Mouse (Mus musculus): ENCODE data around the gene Asic1.

Gene Asic1

DNA sequence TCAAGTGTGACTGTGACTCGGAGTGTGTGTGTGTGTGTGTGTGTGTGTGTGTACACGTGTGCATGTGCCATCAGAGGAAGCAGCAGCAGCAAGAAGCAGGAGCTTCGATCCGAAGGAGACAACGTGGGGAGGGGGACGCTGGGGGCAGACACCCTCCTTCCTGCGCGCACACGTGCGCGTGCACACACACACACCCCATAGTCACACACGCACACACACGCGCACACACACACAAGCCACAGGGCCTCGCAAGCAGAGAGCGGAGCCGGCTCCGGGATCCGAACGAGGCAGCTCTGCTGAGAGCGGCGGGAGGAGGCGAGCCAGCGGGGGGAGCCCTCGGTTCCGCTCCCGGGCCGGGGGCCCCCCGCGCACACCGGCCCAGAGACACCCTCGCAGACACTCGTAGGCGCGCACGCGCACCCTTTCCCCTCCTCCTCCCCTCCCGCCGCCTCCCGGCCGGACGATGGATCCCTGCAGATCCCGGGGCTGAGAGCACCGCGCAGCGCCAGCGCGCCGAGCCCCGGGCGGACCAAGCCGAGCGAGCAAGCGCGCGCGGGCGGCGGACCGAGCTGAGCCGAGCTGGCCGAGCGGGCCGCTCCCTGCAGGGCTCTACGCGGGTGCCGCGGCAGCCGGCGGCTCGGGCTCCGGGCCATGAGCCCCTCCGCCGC, at the start of gene Asic1:
Gene Asic1, plus strand, starts transcription at position 215 of the 668 bp plus-strand sequence.
- DNase-seq = peak; percentile 84 to 87

DNA sequence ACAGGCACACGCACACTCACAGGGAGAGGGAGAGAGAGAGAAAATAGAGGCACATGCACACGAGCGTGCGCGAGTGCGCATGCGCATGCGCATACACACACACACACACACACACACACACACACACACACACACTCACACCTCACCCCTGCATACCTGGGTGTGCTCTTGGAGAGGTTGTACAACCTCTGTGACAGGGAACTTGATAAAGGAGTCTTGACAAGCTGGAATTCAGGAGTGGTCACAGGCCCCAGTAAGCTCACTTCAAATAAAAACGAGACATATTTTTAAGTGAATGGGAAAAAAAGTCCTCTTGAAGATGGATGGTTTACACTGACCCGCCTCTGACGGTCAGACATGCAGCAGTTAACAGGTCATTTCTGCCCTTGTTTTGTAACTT, 48.1 kb upstream of the Asic1 start:
- DNase-seq = no peak

DNA sequence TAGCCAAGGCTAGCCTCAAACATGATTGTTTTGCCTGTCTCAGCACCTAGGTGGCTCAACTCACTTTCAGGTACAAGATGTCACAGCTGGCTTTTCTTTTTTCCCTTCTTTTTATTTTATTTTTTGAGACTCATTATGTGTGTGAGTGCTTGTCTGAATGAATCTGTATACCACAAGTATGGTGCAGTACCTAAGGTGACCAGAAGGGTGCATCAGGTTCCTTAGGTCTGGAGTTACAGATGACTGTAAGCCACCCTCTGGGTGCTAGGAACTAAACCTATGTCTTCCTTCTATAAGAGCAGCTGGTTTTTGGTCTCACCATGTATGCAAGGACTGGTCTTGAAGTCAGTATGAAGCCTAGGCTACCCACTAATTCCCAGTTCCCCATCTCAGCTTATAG, 38.5 kb upstream of the Asic1 start:
- DNase-seq = no peak

DNA sequence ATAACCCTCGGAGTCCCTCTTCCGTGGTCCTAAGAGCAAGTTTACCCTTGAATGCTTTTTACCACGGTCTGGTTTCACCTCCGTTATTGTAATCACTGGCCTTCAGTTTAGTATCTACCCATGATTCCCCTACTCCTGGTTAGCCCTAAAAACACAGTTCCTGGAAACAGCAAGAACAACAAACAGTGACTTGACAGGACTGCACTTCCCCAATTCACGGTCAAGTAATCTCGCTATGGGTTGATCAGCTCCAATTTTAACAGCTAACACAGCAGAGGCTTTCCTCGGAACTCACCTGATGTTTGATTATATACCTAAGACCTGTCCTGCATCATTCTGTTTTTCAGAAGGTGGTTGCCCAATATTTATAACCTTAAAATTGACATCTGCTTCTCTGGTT, 35.5 kb upstream of the Asic1 start:
- no peak for DNase-seq

DNA sequence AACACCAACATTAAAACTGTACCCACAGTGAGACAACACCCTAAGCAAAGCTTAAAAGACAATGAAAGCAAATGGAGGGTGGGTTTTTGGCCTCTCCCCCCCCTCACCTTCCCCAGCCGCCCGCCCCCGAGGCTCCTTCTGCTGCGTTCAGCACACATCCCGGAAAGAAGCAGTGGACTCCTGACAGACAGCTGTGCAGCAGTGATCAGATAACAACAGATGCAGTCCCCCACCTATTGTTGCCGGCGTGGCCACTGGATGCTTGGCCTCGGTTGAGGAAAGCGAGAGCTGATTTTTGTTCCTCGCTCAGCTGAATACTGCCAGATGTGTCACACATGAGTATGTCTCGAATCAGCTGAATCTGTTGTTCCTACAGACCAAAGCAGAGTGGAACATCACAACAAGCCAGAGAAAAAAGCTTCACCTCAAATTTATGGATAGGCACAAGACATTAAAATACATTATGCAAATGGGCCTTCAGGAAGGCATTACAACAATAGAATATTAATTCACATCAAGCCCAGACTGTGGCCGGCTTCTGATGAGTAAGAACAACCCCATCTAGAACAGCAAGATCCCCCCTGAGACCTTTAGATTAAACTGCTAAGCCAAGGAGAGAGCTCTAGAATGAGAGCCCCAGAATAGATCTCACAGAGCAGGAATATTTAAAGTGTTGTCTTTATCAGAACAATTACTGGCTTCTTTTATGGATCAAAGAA, 32.6 kb upstream of the Asic1 start:
- no peak for DNase-seq

DNA sequence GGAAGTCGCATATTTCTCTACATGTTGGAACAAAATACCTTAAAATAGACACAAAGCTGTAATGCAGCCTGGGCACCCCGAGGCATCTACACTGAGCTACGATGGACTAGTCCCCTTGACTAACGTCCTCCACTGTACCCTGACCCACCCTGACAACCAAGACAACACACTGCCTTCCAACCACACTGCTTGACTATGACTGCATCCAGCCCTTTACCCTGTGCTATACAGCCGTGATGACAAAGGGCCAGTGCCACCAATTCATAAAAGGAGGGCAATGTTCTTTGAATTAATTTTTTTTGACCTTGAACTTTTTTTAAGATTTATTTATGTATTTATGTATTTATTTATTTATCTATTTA, 32.1 kb upstream of the Asic1 start:
- no peak for DNase-seq

DNA sequence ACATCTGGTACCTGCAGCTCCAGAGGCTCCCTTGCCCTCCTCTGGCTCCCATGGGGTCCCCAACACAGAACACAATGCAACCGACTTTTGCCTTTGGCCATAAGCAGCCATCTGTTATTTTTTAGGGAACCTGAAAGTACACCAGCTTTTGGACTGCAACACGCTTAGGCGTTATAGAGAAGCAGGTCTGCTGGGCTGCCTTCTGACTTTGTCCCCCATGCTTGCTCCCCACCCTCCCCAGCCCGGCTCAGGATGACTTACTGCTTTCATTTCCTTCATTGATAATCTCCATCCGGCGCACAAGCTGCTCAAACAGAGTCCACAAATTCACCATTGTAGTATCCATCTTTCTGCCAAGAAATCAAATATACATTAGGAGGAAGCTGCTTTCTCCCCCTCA, 27.5 kb upstream of the Asic1 start:
- DNase-seq = no peak

DNA sequence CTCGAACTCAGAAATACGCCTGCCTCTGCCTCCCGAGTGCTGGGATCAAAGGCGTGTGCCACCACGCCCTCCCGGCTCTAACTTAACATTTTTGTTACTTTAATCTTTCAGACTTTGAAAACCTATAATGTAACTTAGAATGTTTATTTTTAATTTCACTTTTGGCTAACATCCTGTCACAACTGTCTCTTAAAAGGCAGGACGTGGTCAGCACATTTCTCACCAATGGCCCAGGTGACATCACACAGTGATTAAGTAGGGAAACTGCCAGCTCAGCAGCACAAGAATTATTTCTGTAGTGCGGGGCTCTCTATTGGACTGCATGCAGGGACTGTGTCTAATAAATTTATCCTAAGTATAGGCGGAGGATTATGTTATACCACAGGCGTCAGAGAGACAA, 26.3 kb upstream of the Asic1 start:
- DNase-seq = no peak

DNA sequence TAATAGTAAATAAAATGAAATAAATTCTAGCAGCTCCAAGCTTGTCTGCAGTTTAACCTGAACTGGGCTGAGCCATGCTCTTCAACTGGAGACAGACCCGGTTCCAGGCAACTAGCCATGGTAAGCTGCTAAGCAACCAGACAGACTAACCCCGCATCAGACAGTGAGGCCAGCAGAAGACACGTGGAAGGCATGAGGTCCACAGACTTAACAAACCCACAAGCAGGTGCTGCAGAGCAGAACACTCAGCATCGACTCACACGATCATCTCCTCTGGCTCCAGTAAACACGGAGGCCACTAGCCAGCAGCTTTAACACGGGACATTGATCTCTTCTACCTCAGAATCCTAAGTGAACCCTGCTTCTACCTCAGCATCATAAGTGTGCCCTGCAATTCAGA, 25.4 kb upstream of the Asic1 start:
- peak in 1 of 2 experiments; percentile 55 for DNase-seq

DNA sequence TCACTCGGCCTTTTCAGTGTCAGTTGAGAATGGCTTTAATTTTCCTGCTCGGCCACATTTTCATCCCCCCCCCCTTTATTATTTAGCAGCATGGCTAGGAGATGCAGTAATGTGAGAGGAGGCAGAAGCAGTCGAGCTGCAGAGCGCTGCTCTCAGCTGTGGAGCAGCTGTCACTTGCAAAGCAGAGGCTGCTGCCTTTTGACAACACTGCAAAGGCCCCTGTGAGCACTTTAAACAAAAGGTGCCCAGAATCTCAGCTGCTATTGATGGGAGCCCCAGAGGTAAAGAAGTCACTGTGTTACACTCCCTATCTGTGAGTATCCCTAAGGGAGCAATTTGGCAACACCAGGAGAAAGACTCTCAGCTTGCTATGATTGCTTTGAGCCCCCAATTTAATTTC, 21.8 kb upstream of the Asic1 start:
- no peak for DNase-seq

DNA sequence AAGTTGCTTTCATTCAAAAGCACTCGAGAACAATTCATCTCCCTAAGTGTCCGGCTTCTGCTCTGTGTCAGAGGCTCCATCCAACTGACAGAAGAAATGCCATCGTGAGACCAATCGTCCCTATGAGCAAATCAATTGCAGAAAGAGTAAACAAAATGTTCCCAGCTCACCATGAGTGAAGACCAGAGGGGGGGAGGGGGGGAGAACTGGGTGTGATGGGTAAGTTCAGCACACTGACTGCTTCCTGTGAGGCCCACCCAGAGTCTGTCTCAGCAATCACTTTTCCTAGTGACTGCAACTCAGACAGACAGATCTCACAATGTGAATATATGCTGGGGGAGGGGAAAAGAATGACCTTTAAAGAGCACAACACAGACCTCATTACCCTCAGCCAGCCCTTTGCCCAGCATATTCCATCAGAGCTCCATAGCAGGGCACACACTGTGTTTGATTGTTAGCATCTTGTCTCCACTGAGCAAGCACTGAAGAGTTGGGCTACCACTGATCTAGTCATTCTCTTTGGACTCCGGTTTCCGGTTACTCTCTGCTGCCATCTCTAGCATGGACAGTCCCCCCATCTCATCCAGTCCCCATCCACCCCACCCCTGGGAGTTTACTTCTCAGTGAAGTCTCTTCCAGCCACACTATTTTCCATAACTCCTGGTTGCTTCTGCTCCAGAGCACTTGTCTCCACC, 21.0 kb upstream of the Asic1 start:
- DNase-seq = no peak

DNA sequence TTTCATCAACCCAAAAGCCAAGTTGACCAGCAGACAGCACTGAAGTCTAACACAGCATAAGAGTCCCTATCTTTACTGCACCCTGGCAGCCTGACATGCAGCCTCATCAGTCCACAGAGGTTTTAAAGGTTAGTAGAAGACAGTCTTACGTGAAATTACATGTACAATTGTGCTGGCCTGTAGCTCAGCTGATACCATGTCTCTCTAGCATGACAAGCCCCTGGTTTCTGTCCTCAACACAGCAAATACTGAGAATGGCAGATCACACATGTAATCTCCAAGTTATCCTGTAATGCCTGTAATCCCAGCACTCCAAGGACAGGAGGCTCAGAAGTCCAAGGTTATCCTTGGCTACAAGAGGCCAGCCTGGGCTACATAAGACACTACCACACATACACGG, 19.9 kb upstream of the Asic1 start:
- DNase-seq = no peak

DNA sequence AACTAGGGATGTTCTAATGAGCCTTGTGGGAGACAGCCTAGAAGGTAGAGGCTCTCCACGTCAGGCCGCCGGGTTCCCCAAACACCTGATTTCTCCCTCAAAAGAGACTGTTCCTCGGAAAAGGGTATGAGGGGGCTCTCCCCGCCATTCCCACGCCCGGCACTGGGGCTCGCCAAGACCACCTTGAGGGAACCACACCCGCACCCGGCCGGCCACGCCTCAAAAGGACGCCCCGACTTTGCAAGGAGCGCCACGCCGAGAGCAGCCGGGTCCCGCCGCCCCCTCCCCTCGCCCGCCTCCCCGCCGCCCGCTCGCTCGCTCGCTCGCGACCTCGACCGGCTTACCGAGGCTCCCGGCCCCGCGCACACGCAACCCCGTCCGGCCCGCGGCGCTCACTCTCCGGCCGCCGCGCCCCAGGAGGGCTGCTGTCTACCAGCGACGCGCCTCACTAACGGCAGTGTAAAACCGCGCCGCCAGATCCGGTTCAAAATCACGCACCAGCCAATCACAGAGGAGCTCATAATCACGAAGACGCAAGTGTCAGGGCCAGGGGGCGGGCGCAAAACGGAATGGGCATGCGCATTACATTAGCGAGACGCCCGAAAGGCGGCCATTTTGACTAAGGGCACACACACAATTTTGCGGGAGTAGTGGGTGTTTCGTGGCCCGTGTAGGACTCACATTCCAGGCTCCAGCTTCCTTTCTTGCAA, 18.9 kb upstream of the Asic1 start, which contains the start of gene Racgap1:
Gene Racgap1, minus strand, starts transcription at position 494 of the 710 bp plus-strand sequence.
- DNase-seq = peak; percentile 97

DNA sequence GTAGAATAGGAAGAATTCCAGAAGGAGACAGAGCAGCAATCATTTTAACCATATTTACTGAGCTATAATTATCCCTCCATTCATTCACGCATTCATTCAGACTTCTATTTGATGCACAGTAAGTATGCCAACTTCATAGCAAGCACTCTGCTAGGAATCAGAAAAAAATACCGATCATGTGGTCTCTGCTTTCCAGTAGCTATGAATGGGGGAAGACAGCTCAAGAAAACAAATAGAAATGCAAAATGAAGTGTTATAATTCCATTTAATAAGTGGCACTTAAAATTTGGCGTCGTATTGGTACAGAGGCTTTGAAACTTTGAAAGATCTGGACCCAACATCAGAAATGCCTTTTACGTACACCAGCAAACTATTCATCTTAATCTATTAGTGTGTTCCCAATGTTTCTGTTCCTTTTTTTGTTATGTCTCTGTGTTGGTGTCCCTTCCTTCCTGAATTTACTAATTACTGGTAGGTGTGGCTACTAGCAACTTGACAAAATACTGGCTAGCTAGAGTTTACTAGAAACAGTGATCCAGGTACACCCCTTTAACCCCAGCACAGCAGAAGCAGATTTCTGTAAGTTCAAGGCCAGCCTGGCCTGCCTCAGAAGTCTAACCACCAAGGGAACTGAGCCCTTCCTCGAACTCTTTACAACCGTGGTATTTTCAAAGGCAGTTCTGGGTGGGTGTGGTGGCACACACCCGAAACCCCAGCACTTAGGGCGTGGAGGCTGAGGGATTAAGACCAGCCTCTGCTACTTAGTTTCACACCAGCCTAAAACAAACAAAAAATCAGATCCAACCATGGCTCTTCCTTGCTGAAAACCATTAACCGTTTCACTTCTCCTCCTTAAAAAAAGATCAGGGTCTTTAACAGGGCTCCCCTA, 17.9 kb upstream of the Asic1 start:
- DNase-seq = no peak

DNA sequence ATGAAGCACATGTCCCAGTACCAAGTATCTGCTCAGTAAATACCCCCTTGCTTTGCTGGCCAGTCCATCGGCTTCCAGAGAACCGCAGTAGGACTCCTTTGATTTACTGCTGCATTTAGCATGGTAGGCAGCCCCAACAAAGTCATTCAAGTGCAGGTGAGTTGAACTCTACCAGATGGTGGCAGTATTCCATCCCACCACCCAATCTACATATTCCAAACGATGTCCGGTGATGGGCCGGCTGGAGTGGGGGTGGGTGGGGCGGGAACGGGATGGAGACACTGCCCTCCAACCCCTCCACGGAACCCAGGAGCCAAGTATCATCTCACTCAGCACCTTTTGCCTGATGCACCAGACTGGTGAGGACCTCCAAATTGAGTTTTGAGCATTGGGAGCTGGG, 16.9 kb upstream of the Asic1 start:
- DNase-seq = no peak

DNA sequence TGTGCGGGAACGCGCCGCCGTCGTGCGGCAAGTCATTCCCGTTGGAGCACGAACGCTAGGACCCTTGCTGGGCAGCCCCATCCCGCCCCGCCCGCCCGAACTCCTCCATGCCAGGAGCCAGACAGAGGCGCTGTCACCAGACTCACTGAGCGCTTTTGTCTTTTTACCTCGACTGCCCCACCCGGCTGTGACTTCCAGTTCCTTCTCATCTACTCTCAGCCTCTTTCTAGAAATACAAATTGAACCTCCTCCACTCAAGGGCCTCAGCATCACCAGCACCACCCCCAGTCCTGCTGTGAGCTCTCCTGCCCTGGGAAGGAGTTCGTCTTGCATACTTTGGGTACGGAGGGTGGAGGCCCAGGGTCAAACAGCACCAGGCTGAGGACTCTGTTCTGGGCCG, 16.3 kb upstream of the Asic1 start:
- DNase-seq = no peak

DNA sequence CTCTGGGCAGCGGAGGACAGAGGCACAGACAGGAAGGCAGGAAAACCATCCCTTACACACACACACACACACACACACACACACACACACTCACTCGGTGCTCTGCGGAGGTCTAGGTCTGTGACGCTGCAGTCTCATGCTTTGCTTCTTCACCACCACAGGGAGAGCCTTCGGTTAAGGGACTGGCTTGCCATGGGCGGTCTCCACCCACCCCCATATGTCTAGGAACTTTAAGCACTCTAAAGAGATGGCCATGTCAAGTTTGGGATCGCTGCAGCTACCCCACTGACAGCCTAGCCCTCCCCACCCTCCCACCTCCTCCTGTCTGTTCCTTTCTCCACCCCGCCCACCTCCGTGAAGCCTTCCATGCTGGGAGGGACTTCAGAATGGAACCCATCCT, 14.2 kb upstream of the Asic1 start:
- DNase-seq = no peak

DNA sequence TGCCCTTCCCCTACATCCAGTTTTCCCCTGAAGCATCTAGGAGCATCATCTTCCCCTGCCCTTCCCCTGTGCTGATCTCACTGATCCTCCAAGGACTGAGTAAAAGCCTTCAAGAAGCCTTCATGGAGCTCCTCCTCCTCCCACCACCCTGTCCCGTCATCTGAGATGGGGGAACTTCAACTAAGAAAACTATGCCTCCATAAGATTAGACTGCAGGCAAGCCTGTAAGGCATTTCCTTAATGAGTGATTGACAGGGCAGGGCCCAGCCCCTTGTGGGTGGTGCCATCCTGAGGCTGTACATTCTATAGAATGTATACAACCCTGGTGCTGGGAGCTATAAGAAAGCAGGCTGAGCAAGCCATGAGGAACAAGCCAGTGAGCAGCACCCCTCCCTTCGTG, 11.7 kb upstream of the Asic1 start:
- no peak for DNase-seq

DNA sequence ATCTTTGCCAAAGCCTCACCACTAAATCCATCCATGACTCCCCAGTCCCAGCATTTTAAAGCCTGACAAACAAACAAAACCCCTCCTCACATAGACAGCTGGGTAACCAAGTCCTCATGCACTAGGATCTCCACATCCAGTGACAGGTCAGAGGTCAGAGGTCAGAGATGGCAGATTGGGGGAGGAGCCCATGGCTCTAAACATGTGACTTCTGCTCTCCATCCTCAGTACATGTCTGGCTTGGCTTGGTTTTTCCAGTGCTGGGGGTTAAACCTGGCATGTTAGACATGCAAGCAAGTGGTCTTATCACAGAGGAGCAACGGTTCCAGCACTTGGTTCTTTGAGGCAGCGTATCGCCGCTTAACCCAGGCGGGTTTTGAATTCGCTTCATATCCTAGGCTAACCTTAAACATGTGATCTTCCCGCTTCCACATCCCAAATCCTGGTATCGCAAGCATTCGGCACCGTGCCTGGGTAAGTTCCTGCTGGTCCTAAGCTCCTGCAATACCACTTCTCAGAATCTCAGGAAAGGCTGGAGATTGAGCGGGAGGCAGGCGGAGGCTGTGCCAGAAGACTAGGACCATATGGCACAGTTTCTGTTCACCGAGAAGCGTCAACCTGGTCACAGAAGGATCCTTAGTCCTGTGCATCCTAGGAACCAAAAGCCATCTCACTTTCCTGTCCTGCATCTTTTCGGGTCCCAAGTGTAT, 8.9 kb upstream of the Asic1 start:
- peak; percentile 74 to 83 for DNase-seq

DNA sequence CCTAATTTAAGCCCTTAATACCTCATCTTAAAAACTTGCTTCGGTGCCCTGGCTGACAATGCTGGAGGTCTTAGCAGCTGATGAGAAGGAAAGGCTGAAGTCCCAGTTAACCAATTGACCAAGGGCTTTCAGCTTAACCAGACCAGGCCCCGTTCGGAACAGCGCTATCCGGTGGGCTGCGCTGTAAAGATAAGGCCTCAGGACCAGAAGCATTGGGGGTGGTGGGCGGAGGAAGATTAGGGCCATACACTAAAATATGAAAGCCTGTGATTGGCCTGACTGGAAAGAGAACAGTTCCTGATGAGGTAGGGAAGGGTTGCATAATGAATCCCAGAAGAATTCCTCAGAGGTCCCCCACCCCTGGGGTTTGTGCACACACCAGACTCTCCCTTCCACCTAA, 7.8 kb upstream of the Asic1 start:
- no peak for DNase-seq

DNA sequence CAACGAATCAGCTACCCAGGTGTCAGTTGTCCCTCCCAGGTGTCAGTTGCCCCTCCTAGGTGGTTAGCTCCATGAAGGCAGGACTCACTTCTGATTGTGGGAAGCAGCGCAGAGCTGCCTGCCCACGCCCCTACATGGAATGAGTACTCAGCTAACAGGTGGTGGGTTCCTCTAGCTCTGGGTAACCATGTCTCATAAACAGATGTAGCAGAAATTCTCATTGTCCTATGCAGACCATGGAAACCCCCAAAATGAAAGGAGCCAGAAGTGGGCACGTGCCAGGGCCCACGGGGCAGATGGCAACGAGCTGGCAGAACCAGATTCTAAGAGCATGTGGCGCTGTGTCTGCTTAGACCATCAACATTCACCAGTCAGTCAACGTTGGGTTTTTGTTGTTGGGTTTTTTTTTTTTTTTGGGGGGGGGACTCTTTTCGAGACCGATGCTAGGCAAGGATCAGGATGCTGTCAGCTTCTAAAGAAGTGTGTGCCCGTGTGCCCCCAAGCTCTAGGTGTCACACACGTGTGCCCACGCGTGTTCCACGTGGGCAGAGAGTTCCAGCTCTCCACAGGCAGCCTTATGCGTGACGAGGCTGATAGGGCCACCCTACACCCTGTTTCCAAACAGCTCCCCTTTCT, 6.1 kb upstream of the Asic1 start:
- DNase-seq = peak in 1 of 2 experiments; percentile 34
